ENCODE assay signal across 9 mouse cellular contexts in the genomic region with DNA sequence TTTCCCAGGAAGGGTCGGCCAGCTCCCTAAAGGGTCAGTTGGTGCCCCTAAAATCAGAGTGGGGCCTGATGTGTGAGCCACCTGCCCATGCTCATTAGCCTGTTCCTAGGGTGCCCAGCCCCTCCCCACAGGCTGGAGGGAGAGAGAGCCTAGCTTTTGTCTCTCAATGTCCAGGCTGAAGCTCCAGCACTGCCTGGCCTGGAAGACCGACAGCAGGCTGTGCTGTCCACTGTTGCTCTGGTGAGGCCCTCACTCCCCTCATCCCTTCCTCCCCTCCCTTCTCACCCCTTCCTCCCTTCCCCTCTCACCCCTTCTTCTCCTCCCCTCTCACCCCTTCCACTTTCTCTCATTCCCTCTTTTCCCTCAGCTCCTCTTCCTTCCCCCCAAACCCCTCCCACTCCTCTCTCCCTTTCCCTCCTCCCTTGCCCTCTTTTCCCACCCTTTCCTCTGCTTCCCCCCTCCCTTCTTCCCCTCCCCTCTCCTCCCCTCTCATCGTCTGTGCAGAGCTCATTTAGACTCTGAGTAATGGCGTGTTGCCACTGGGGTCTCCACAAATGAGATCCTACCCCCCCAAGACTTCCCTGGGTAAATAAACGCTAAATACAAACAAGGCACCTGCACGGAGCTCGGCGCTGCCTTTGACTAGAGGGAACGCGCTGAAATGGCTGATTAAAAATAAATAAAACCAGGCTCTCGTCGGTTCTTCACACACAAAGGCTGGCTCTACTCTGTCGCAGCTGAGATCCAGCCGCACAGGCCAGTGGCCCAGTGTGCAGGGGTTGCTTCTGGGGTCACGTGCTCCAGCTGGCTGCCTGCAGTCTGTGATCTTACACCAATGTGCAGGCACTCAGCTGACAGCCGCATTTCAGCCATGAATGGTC. TPM values are rescaled to one million over a fixed set of nuclear protein-coding genes. Genes with fewer than 3 reads are reported as not detected.
A peak's percentile ranks its signal among the peaks of the same experiment; 100 is the strongest.
DNase-seq lines count a peak whose midpoint lies in the region; ATAC-seq lines count a peak whose summit lies in the region.
"Had no signal": no experiment of that assay in that cellular context is flagged by ENCODE, and none has a peak within 500 bp of the region (broad histone marks: within the 10 kb centered on the region; RNA-seq: fewer than 3 reads in every experiment).

No protein-coding gene starts in this region.

- 0 out of 2 replicates have a peak overlapping the region, but pooled peaks have one; percentile 10 for H3K4me3 ChIP-seq in embryonic facial prominence, embryonic 14.5 days (ENCODE audit: low read depth, low read length)
- no peak overlapping the region for H3K4me3 ChIP-seq in heart, embryonic 14.5 days (ENCODE audit: control insufficient read depth in 1 of 2, insufficient read depth in 1 of 2, low read depth in 1 of 2, low read length in 2 of 2)
- H3K4me3 ChIP-seq in lung, embryonic 15.5 days: peak overlapping the region; percentile 17; the same call in 1 of the 2 replicates

- H3K9ac ChIP-seq in embryonic facial prominence, embryonic 14.5 days (ENCODE audit: low read depth, low read length): no peak overlapping the region
- H3K9ac ChIP-seq in heart, embryonic 14.5 days (ENCODE audit: low read length): peak overlapping the region; percentile 40; the same call in 1 of the 2 replicates
- no peak overlapping the region for H3K9ac ChIP-seq in lung, embryonic 15.5 days

- ATAC-seq in embryonic facial prominence, embryonic 14.5 days (ENCODE audit: low read depth): peak; percentile 97
- ATAC-seq in heart, embryonic 14.5 days (ENCODE audit: insufficient number of reproducible peaks, insufficient read depth, low FRiP score, low read depth): no peak
- peak; percentile 95 for ATAC-seq in lung, embryonic 15.5 days (ENCODE audit: borderline replicate concordance, extremely low read depth, low FRiP score, low TSS enrichment)
- no peak for ATAC-seq in erythroblast, adult 5-6 weeks (replicated peaks; ENCODE audit: low FRiP score, poor library complexity, severe bottlenecking)

- peaks cover 20% of the 10 kb centered on the region for H3K4me1 ChIP-seq in embryonic facial prominence, embryonic 14.5 days (ENCODE audit: control insufficient read depth, insufficient read depth, low read length)
- H3K4me1 ChIP-seq in heart, embryonic 14.5 days (ENCODE audit: control insufficient read depth in 2 of 2, insufficient read depth in 2 of 2, low read length in 2 of 2): 0 out of 4 replicates have a peak, but pooled peaks cover 2 to 4% of the 10 kb centered on the region in 2 experiments
- H3K4me1 ChIP-seq in lung, embryonic 15.5 days: peaks cover 19% of the 10 kb centered on the region

- H3K27me3 ChIP-seq in embryonic facial prominence, embryonic 14.5 days (replicated peaks; ENCODE audit: control insufficient read depth, insufficient read depth, low read length): no peaks in the 10 kb centered on the region
- H3K27me3 ChIP-seq in heart, embryonic 14.5 days (ENCODE audit: control insufficient read depth, insufficient read depth, low read length): peaks cover 16% of the 10 kb centered on the region
- H3K27me3 ChIP-seq in lung, embryonic 15.5 days: peaks cover 11% of the 10 kb centered on the region

- DNase-seq in NIH3T3 (ENCODE audit: low read depth): peak; percentile 9
- peak; percentile 91 for DNase-seq in embryonic facial prominence, embryonic 14.5 days (ENCODE audit: low spot score)
- peak; percentile 52 for DNase-seq in kidney, adult 9 months
- DNase-seq in right cerebral cortex, adult 18-20 months: peak; percentile 39
- no peak for DNase-seq in spleen, postnatal 36 days (ENCODE audit: low spot score in 2 of 2)

- no peaks in the 10 kb centered on the region for H3K36me3 ChIP-seq in embryonic facial prominence, embryonic 14.5 days (ENCODE audit: control insufficient read depth, insufficient read depth, low read length)
- no peaks in the 10 kb centered on the region for H3K36me3 ChIP-seq in heart, embryonic 14.5 days (ENCODE audit: control insufficient read depth, insufficient read depth, low read length)
- no peaks in the 10 kb centered on the region for H3K36me3 ChIP-seq in lung, embryonic 15.5 days

- 9% methylated on average over 15 of the region's 16 CpGs for WGBS in embryonic facial prominence, embryonic 14.5 days
- WGBS in heart, embryonic 14.5 days: 35% methylated on average over 16 of the region's 16 CpGs
- WGBS in lung, embryonic 15.5 days: 7% methylated on average over 16 of the region's 16 CpGs

- peak overlapping the region; percentile 48 for H3K4me2 ChIP-seq in embryonic facial prominence, embryonic 14.5 days (ENCODE audit: low read depth, low read length)
- H3K4me2 ChIP-seq in heart, embryonic 14.5 days (ENCODE audit: low read length): no peak overlapping the region; the same call in 1 of the 2 replicates
- peak overlapping the region; percentile 42 for H3K4me2 ChIP-seq in lung, embryonic 15.5 days

- H3K9me3 ChIP-seq in embryonic facial prominence, embryonic 14.5 days (ENCODE audit: control insufficient read depth, low read length): no peaks in the 10 kb centered on the region
- H3K9me3 ChIP-seq in heart, embryonic 14.5 days (ENCODE audit: control insufficient read depth, low read length): 0 out of 2 replicates have a peak, but pooled peaks cover 3% of the 10 kb centered on the region
- no peaks in the 10 kb centered on the region for H3K9me3 ChIP-seq in lung, embryonic 15.5 days

- H3K27ac ChIP-seq in embryonic facial prominence, embryonic 14.5 days (replicated peaks; ENCODE audit: low read depth, low read length): peak overlapping the region; percentile 76
- H3K27ac ChIP-seq in heart, embryonic 14.5 days (replicated peaks in 1 of 2; ENCODE audit: control insufficient read depth in 1 of 2, insufficient read depth in 1 of 2, low read depth in 2 of 2, low read length in 2 of 2): 0 out of 4 replicates have a peak overlapping the region, but pooled peaks of 1 of the 2 experiments have one; percentile 21
- H3K27ac ChIP-seq in lung, embryonic 15.5 days: peak overlapping the region; percentile 69

RNA-seq across cellular contexts. Expression of gene Gm11733, which starts 13.3 kb away (rescaled TPM):
- 0.08 and 0.10 TPM in 2 replicates for polyA plus RNA-seq in embryonic facial prominence, embryonic 14.5 days (2014; fragmentation: Nextera tagmentation; extraction: Ambion mirVana)
- 0.08 TPM in 1 of 2 replicates, not detected in the other for polyA plus RNA-seq in heart, embryonic 14.5 days (2014; fragmentation: Nextera tagmentation; extraction: Ambion mirVana)
- polyA plus RNA-seq in lung, embryonic 15.5 days (2015; fragmentation: Nextera tagmentation; extraction: Ambion mirVana): 0.06 TPM in 1 of 2 replicates, not detected in the other
- total RNA-seq in erythroblast, adult 5-6 weeks (2015; ENCODE audit: low replicate concordance): not detected in 2 replicates
- not detected in 2 replicates for total RNA-seq in erythroblast, adult 5-6 weeks (2017; ENCODE audit: low replicate concordance)
- polyA plus RNA-seq: gonadal fat pad, adult 2 months had no signal

Comparison
In these comparisons a context has a peak if more than half of its experiments do, and no peak if none do; other contexts are left out.
1. DNase-seq: peak in NIH3T3 (single experiment), embryonic facial prominence, embryonic 14.5 days (single experiment), kidney, adult 9 months (single experiment) and right cerebral cortex, adult 18-20 months (single experiment); none in spleen, postnatal 36 days (0 of 2).
2. ATAC-seq: peak in embryonic facial prominence, embryonic 14.5 days (single experiment) and lung, embryonic 15.5 days (single experiment); none in heart, embryonic 14.5 days (single experiment) and erythroblast, adult 5-6 weeks (single experiment).
3. H3K4me3 ChIP-seq: peak in embryonic facial prominence, embryonic 14.5 days (single experiment) and lung, embryonic 15.5 days (single experiment); none in heart, embryonic 14.5 days (0 of 2).